ENCODE assay signal across 14 mouse cellular contexts in the genomic region with DNA sequence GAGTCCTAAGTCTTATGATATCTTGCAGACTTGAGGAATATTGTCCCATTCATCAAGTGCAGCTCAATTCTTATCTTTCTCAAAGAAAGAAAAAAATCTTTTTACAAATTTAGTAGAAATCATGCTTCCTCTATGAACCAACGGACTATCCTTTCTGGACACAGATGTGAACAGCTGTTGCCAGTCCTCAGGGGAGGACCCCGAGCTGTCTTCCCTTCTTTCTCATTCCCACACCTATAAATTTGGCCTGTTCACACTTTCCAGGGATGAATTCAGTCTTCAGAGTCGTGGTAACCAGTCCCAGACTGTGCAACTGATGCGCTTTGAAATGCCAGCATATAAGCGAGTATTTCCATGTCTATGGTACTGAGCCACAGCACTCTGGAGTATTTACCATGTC.
"Had no signal": no experiment of that assay in that cellular context is flagged by ENCODE, and none has a peak within 500 bp of the region (broad histone marks: within the 10 kb centered on the region; RNA-seq: fewer than 3 reads in every experiment).

No protein-coding gene starts in this region.

- H3K4me2 ChIP-seq: liver, embryonic 11.5 days; liver, embryonic 15.5 days; midbrain, embryonic 12.5 days; stomach, embryonic 15.5 days had no signal

- H3K9me3 ChIP-seq: limb, embryonic 10.5 days; liver, embryonic 15.5 days; midbrain, embryonic 12.5 days; stomach, embryonic 15.5 days had no signal

- H3K27ac ChIP-seq: left cerebral cortex, adult 2 months; limb, embryonic 10.5 days; liver, embryonic 15.5 days; macrophage; midbrain, embryonic 12.5 days; stomach, embryonic 15.5 days had no signal

- ATAC-seq: intestine, embryonic 16.5 days had no signal

- H3K9ac ChIP-seq: liver, embryonic 15.5 days; midbrain, embryonic 12.5 days; stomach, embryonic 15.5 days had no signal

- H3K36me3 ChIP-seq: limb, embryonic 10.5 days; liver, embryonic 15.5 days; midbrain, embryonic 12.5 days; stomach, embryonic 15.5 days had no signal

- H3K4me1 ChIP-seq: limb, embryonic 10.5 days; liver, embryonic 15.5 days; megakaryocyte, embryonic 14.5 days; midbrain, embryonic 12.5 days; stomach, embryonic 15.5 days had no signal

- H3K27me3 ChIP-seq: liver, embryonic 15.5 days; megakaryocyte, embryonic 14.5 days; midbrain, embryonic 12.5 days; stomach, embryonic 15.5 days had no signal

- H3K4me3 ChIP-seq: left cerebral cortex, adult 2 months; limb, embryonic 10.5 days; liver, embryonic 15.5 days; megakaryocyte, embryonic 14.5 days; midbrain, embryonic 12.5 days; stomach, embryonic 15.5 days had no signal

- DNase-seq: lung, adult 2 months; lung, postnatal 14 days; right cerebral cortex, postnatal 14 days; thymus, adult 2 months; thymus, postnatal 25 days had no signal
